Mouse (Mus musculus): ENCODE results near the gene A3galt2. TPM values are rescaled to one million over a fixed set of nuclear protein-coding genes. Genes with fewer than 3 reads are reported as not detected.

The A3galt2 gene
- polyA plus RNA-seq, 1 experiment: 0.16 TPM

- DNase-seq: peak; percentile 46
- 24% methylated on average over 8 of the region's 8 CpGs for WGBS
- TF ChIP-seq POLR2A (IDR thresholded peaks at IDR 0.05; ENCODE audit: low read depth, low read length) (no peak), CTCF (conservative IDR thresholded peaks at IDR 0.05; ENCODE audit: insufficient read depth, insufficient read length, low read depth, low read length) (no peak)
- peaks cover 25% of the 10 kb centered on the region for H3K4me1 ChIP-seq (ENCODE audit: control insufficient read depth, insufficient read depth, low read length)
- no peak overlapping the region for H3K4me3 ChIP-seq (ENCODE audit: insufficient read depth, low read depth, low read length)
- no peaks in the 10 kb centered on the region for H3K27me3 ChIP-seq (replicated peaks; ENCODE audit: control insufficient read depth, insufficient read depth, low read length)
- no peak overlapping the region for H3K27ac ChIP-seq (ENCODE audit: insufficient read depth, low read depth, low read length)
- H3K36me3 ChIP-seq (ENCODE audit: control insufficient read depth, insufficient read depth, low read length): no peaks in the 10 kb centered on the region
These were observed 41.6 kb downstream of the A3galt2 start for GRCm38 (mm10) chr4:128796788-128797187.

- DNase-seq: no peak
- H3K36me3 ChIP-seq (ENCODE audit: control insufficient read depth, insufficient read depth, low read length): no peaks in the 10 kb centered on the region
- no peak overlapping the region for H3K27ac ChIP-seq (ENCODE audit: insufficient read depth, low read depth, low read length)
- WGBS: 49% methylated on average over 9 of the region's 9 CpGs
- no peak overlapping the region for H3K4me3 ChIP-seq (ENCODE audit: insufficient read depth, low read depth, low read length)
- H3K27me3 ChIP-seq (replicated peaks; ENCODE audit: control insufficient read depth, insufficient read depth, low read length): no peaks in the 10 kb centered on the region
- H3K4me1 ChIP-seq (ENCODE audit: control insufficient read depth, insufficient read depth, low read length): peaks cover 21% of the 10 kb centered on the region
- no peak for TF ChIP-seq POLR2A (IDR thresholded peaks at IDR 0.05; ENCODE audit: low read depth, low read length)
These were observed 46.7 kb downstream of the A3galt2 start for GRCm38 (mm10) chr4:128801675-128802465.

- peak; percentile 34 for DNase-seq
- peaks cover 17% of the 10 kb centered on the region for H3K4me1 ChIP-seq (ENCODE audit: control insufficient read depth, insufficient read depth, low read length)
- no peak overlapping the region for H3K4me3 ChIP-seq (ENCODE audit: insufficient read depth, low read depth, low read length)
These were observed 48.4 kb downstream of the A3galt2 start for GRCm38 (mm10) chr4:128803569-128803968.

GRCm38 (mm10) chr4:128804426-128805149, 49.4 kb downstream of the A3galt2 start:
- Histone ChIP-seq H3K4me3 (ENCODE audit: insufficient read depth, low read depth, low read length) (peak overlapping the region; percentile 65), H3K36me3 (ENCODE audit: control insufficient read depth, insufficient read depth, low read length) (no peaks in the 10 kb centered on the region), H3K27me3 (replicated peaks; ENCODE audit: control insufficient read depth, insufficient read depth, low read length) (no peaks in the 10 kb centered on the region), H3K4me1 (ENCODE audit: control insufficient read depth, insufficient read depth, low read length) (peaks cover 17% of the 10 kb centered on the region), H3K27ac (ENCODE audit: insufficient read depth, low read depth, low read length) (peak overlapping the region; percentile 2)
- peak; percentile 25 for DNase-seq
- WGBS: 8% methylated on average over 6 of the region's 6 CpGs
- TF ChIP-seq POLR2A (IDR thresholded peaks at IDR 0.05; ENCODE audit: low read depth, low read length) (no peak), CTCF (conservative IDR thresholded peaks at IDR 0.05; ENCODE audit: insufficient read depth, insufficient read length, low read depth, low read length) (no peak)

More at GRCm38 (mm10) chr4:128803569-128803968, 48.4 kb downstream of the A3galt2 start:
- Histone ChIP-seq H3K27me3 (replicated peaks; ENCODE audit: control insufficient read depth, insufficient read depth, low read length) (no peaks in the 10 kb centered on the region), H3K36me3 (ENCODE audit: control insufficient read depth, insufficient read depth, low read length) (no peaks in the 10 kb centered on the region), H3K27ac (ENCODE audit: insufficient read depth, low read depth, low read length) (peak overlapping the region; percentile 48)
- 59% methylated on average over 5 of the region's 5 CpGs for WGBS
- TF ChIP-seq POLR2A (IDR thresholded peaks at IDR 0.05; ENCODE audit: low read depth, low read length) (no peak), CTCF (conservative IDR thresholded peaks at IDR 0.05; ENCODE audit: insufficient read depth, insufficient read length, low read depth, low read length) (no peak)

GRCm38 (mm10) chr4:128805150-128806042, 50.2 kb downstream of the A3galt2 start:
- Histone ChIP-seq H3K36me3 (ENCODE audit: control insufficient read depth, insufficient read depth, low read length) (no peaks in the 10 kb centered on the region), H3K4me1 (ENCODE audit: control insufficient read depth, insufficient read depth, low read length) (peaks cover 17% of the 10 kb centered on the region), H3K27ac (ENCODE audit: insufficient read depth, low read depth, low read length) (peak overlapping the region; percentile 33), H3K4me3 (ENCODE audit: insufficient read depth, low read depth, low read length) (peak overlapping the region; percentile 65), H3K27me3 (replicated peaks; ENCODE audit: control insufficient read depth, insufficient read depth, low read length) (no peaks in the 10 kb centered on the region)
- peak; percentile 48 for DNase-seq
- no peak for TF ChIP-seq POLR2A (IDR thresholded peaks at IDR 0.05; ENCODE audit: low read depth, low read length)
- TF ChIP-seq CTCF (conservative IDR thresholded peaks at IDR 0.05; ENCODE audit: insufficient read depth, insufficient read length, low read depth, low read length): no peak
- WGBS: 4% methylated on average over 74 of the region's 74 CpGs

GRCm38 (mm10) chr4:128806043-128806826, 51.1 kb downstream of the A3galt2 start, which contains the start of gene Zfp362:
Zfp362 (minus strand) TSS chr4:128806045.
- no peaks in the 10 kb centered on the region for H3K36me3 ChIP-seq (ENCODE audit: control insufficient read depth, insufficient read depth, low read length)
- peak; percentile 58 for DNase-seq
- H3K4me1 ChIP-seq (ENCODE audit: control insufficient read depth, insufficient read depth, low read length): peaks cover 17% of the 10 kb centered on the region
- H3K4me3 ChIP-seq (ENCODE audit: insufficient read depth, low read depth, low read length): peak within 1 kb of the TSS; percentile 65
- no peak for TF ChIP-seq CTCF (conservative IDR thresholded peaks at IDR 0.05; ENCODE audit: insufficient read depth, insufficient read length, low read depth, low read length)
- no peak for TF ChIP-seq POLR2A (IDR thresholded peaks at IDR 0.05; ENCODE audit: low read depth, low read length)
- H3K27me3 ChIP-seq (replicated peaks; ENCODE audit: control insufficient read depth, insufficient read depth, low read length): no peaks in the 10 kb centered on the region
- H3K27ac ChIP-seq (ENCODE audit: insufficient read depth, low read depth, low read length): peak within 1 kb of the TSS; percentile 33
- WGBS: 9% methylated on average over 77 of the region's 111 CpGs

All from kidney, adult 2 months (tissue).